Mouse (Mus musculus): ENCODE data around the gene Pole2.

The Pole2 gene

GRCm38 (mm10) chr12:69210056-69210979, 17.7 kb downstream of the Pole2 start:
- DNase-seq: no peak

GRCm38 (mm10) chr12:69208520-69208919, 19.5 kb downstream of the Pole2 start:
- no peak for DNase-seq

- DNase-seq: no peak
Observed at GRCm38 (mm10) chr12:69207926-69208325, 20.1 kb downstream of the Pole2 start.

GRCm38 (mm10) chr12:69207396-69207795, 20.6 kb downstream of the Pole2 start:
- no peak for DNase-seq

- DNase-seq: no peak
Observed at GRCm38 (mm10) chr12:69204052-69204833, 23.8 kb downstream of the Pole2 start, which contains the start of gene Gm49384. Gm49384 (minus strand) TSS chr12:69204267.

GRCm38 (mm10) chr12:69198985-69199384, 29.0 kb downstream of the Pole2 start:
- no peak for DNase-seq

GRCm38 (mm10) chr12:69198164-69198535, 29.8 kb downstream of the Pole2 start, which contains the start of gene Dnaaf2:
Dnaaf2 (minus strand) TSS chr12:69198429.
- DNase-seq: peak; percentile 81

- DNase-seq: peak; percentile 43
Observed at GRCm38 (mm10) chr12:69197378-69198163, 30.4 kb downstream of the Pole2 start.

GRCm38 (mm10) chr12:69196444-69197377, 31.3 kb downstream of the Pole2 start, which contains the start of gene Gm49383:
Gm49383 (minus strand) TSS chr12:69197104.
- DNase-seq: peak; percentile 64

GRCm38 (mm10) chr12:69192637-69193036, 35.4 kb downstream of the Pole2 start:
- no peak for DNase-seq

- DNase-seq: no peak
Observed at GRCm38 (mm10) chr12:69191396-69191795, 36.6 kb downstream of the Pole2 start.

GRCm38 (mm10) chr12:69190522-69190921, 37.5 kb downstream of the Pole2 start:
- DNase-seq: no peak

GRCm38 (mm10) chr12:69190074-69190473, 37.9 kb downstream of the Pole2 start:
- DNase-seq: no peak

GRCm38 (mm10) chr12:69186811-69187471, 41.1 kb downstream of the Pole2 start:
- no peak for DNase-seq

GRCm38 (mm10) chr12:69185371-69185770, 42.6 kb downstream of the Pole2 start:
- DNase-seq: no peak

GRCm38 (mm10) chr12:69184342-69185295, 43.4 kb downstream of the Pole2 start:
- peak; percentile 66 for DNase-seq

- DNase-seq: peak; percentile 99
Observed at GRCm38 (mm10) chr12:69183583-69184308, 44.2 kb downstream of the Pole2 start, which contains the start of the genes Rpl36al and Mgat2. Rpl36al (minus strand) TSS chr12:69184083. Mgat2 (plus strand) TSS chr12:69184157.

- DNase-seq: no peak
Observed at GRCm38 (mm10) chr12:69181800-69182199, 46.2 kb downstream of the Pole2 start.

GRCm38 (mm10) chr12:69179371-69179770, 48.6 kb downstream of the Pole2 start:
- DNase-seq: no peak

Measured in lung, postnatal 36 days (tissue).